In the genomic region with DNA sequence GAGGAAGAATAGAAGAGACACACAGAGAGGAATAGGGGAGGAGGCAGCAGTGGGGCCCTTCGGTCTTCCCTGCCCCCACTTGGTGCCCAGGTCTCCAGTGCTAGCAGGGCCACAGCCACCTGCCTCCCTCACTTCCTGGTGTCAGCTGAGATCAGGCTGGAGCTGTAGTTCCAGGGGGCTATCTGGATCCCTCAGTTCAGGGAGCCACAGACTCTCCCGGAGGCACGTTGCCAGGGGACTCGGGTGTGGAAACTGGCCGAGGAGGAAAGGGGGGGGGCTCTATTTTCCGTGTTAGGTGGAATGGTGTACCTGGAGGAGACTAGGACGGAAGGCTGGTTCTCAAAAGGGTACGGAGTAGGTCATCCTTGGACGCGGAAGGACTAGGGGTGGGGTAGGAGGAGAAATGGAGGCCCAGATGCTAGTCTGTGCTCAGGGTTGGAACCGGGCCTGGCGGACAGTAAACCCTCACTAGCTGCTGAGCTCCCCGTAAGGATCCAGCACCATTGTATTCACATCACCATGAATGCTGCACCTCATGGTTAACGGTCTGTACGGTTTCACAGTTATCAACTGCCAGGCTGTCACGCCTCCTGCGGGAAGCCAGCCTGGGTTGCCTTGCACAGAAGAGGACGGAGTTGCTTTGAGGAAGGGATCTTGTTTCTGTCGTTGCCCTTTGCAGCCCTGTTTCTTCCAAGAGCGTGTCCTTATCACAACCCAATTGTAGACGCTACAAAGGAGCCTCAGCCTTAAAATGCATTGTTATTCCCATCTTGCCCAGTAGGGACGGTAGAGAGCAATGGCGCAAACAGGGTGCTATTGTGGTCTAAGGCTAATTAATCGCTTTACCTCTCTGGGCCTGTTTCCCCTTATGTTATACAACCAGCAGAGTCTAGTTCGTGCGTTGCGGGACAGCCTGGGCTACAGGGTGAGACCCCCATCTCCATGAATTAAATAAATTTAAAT, we compare ENCODE assay signal across 8 mouse cellular contexts. TPM values are rescaled to one million over a fixed set of nuclear protein-coding genes. Genes with fewer than 3 reads are reported as not detected.
A peak's percentile ranks its signal among the peaks of the same experiment; 100 is the strongest.
DNase-seq lines count a peak whose midpoint lies in the region; ATAC-seq lines count a peak whose summit lies in the region.

No protein-coding gene starts in this region.

- H3K9ac ChIP-seq in liver, embryonic 12.5 days, result peak overlapping the region; percentile 83

- H3K36me3 ChIP-seq in liver, embryonic 12.5 days, result peaks cover 19% of the 10 kb centered on the region

- peak; percentile 20; the same call in 1 of the 2 replicates for ATAC-seq in liver, embryonic 12.5 days

- H3K9me3 ChIP-seq in liver, embryonic 12.5 days (replicated peaks), result no peaks in the 10 kb centered on the region

- peak; percentile 46 for DNase-seq in urinary bladder, postnatal 25 days (ENCODE audit: low spot score)
- no peak for DNase-seq in urinary bladder, postnatal 10 days (ENCODE audit: low spot score)
- peak; percentile 70 to 78 for DNase-seq in cerebellum, postnatal 25 days
- peak; percentile 51 to 62 for DNase-seq in heart, adult 9 months (ENCODE audit: low spot score in 2 of 2)
- DNase-seq in kidney, adult 9 months, result peak; percentile 83
- DNase-seq in natural killer cell, adult 2 months (ENCODE audit: low spot score in 2 of 2), result peak; percentile 71 to 78
- peak; percentile 72 for DNase-seq in thymus, postnatal 25 days

- H3K4me2 ChIP-seq in liver, embryonic 12.5 days, result peak overlapping the region; percentile 94

- peaks cover 62% of the 10 kb centered on the region for H3K4me1 ChIP-seq in liver, embryonic 12.5 days

- WGBS in liver, embryonic 12.5 days (ENCODE audit: insufficient replicate concordance), result 22% methylated on average over 27 of the region's 27 CpGs

- H3K27ac ChIP-seq in liver, embryonic 12.5 days, result peak overlapping the region; percentile 94

- peak overlapping the region; percentile 61 for H3K4me3 ChIP-seq in liver, embryonic 12.5 days

- H3K27me3 ChIP-seq in liver, embryonic 12.5 days (replicated peaks), result peaks cover 7% of the 10 kb centered on the region; the same call in 1 of the 2 replicates

RNA-seq across cellular contexts. Expression of a gene that starts 1.5 kb away (rescaled TPM):
- polyA plus RNA-seq in liver, embryonic 12.5 days (2016; fragmentation: Nextera tagmentation; extraction: Ambion mirVana), result 24.1 and 24.6 TPM in 2 replicates

RNA-seq across cellular contexts. Expression of a gene that starts 5.7 kb away (rescaled TPM):
- 3.2 and 4.1 TPM in 2 replicates for polyA plus RNA-seq in liver, embryonic 12.5 days (2016; fragmentation: Nextera tagmentation; extraction: Ambion mirVana)

RNA-seq across cellular contexts. Expression of a gene that starts 7.0 kb away (rescaled TPM):
- polyA plus RNA-seq in liver, embryonic 12.5 days (2016; fragmentation: Nextera tagmentation; extraction: Ambion mirVana), result 1.1 and 1.2 TPM in 2 replicates

RNA-seq across cellular contexts. Expression of a gene that starts 45.2 kb away (rescaled TPM):
- polyA plus RNA-seq in liver, embryonic 12.5 days (2016; fragmentation: Nextera tagmentation; extraction: Ambion mirVana), result 3.8 and 4.0 TPM in 2 replicates

RNA-seq across cellular contexts. Expression of a gene that starts 45.5 kb away (rescaled TPM):
- 265 and 282 TPM in 2 replicates for polyA plus RNA-seq in liver, embryonic 12.5 days (2016; fragmentation: Nextera tagmentation; extraction: Ambion mirVana)
